Mouse (Mus musculus) megakaryocyte, embryonic 14.5 days (primary cell): ENCODE measurements around the gene Plekhg2. TPM values are rescaled to one million over a fixed set of nuclear protein-coding genes. Genes with fewer than 3 reads are reported as not detected.

ENCODE experiments used
- H3K27me3 ChIP-seq: replicated peaks from 2 replicates; pipeline ENCODE3; 2012; ENCODE audit warnings: inconsistent platforms
- H3K36me3 ChIP-seq: replicated peaks from 2 replicates; pipeline ENCODE3; 2012; ENCODE audit warnings: low read length, inconsistent platforms, mixed read lengths
- H3K4me1 ChIP-seq: 2 replicates; pipeline ENCODE4 v1.6.1; 2012; ENCODE audit warnings: inconsistent platforms
- H3K4me3 ChIP-seq: replicated peaks from 2 replicates; pipeline ENCODE3; 2012; ENCODE audit warnings: moderate library complexity, mild to moderate bottlenecking, inconsistent platforms
- H3K9me3 ChIP-seq: 2 replicates; pipeline ENCODE4 v1.6.1; 2012; ENCODE audit warnings: inconsistent platforms
- FLI1 ChIP-seq: IDR thresholded peaks from 2 replicates; pipeline ENCODE4 v1.6.1; 2012; ENCODE audit warnings: low read length, inconsistent platforms, mixed read lengths
- GATA1 ChIP-seq: IDR thresholded peaks from 3 replicates; pipeline ENCODE4 v1.6.1; 2012; ENCODE audit warnings: mixed read lengths, low read length, inconsistent platforms, borderline replicate concordance
- polyA plus RNA-seq: library from polyadenylated mRNA; stranded (reverse); fragments of >175 nt; gene quantifications from 2 replicates; pipeline ENCODE4 v1.2.3, GENCODE M21; 2012; ENCODE audit warnings: low replicate concordance; ENCODE audit not compliant: insufficient read depth

Gene Plekhg2
- polyA plus RNA-seq, 1 experiment, result 13.5 TPM

DNA sequence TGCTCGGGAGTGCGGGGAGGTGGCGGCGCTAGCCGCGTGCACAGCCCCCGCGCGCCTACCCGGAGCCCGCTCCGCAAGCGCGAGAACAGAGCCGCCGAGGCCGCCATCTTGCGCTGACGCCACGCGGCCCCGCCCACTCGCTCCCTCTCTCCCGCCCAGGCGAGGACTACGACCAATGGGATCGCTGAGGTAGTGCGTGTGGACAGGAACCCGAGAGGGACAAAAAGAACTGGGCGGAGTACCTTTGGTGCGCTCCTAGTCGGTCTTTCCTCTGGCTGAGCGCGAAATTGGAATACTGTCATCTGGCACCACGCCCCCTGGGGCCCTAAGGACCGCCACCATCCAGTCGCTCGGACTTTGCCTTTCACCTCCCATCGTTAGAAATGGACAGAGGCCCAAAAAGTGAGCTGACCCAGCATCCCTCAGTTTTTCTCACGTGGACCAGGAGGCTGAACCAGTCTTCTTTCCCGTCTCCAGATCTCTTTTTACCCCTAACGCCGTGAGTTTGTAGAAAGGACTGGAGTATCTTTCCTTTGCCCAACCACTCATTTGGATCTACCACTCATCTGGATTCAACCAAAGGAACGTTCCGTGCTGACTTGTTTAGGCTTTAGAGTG, 60.4 kb downstream of the Plekhg2 start, which contains the start of gene Timm50:
Timm50 (minus strand) TSS at position 147 of the 618 bp plus-strand sequence.
- no peaks in the 10 kb centered on the region for H3K9me3 ChIP-seq
- TF ChIP-seq GATA1, result no peak
- TF ChIP-seq FLI1, result no peak
- H3K27me3 ChIP-seq, result no peaks in the 10 kb centered on the region
- H3K36me3 ChIP-seq, result peaks cover 68% of the 10 kb centered on the region
- peaks cover 30% of the 10 kb centered on the region for H3K4me1 ChIP-seq
- peak within 1 kb of the TSS; percentile 96 for H3K4me3 ChIP-seq

DNA sequence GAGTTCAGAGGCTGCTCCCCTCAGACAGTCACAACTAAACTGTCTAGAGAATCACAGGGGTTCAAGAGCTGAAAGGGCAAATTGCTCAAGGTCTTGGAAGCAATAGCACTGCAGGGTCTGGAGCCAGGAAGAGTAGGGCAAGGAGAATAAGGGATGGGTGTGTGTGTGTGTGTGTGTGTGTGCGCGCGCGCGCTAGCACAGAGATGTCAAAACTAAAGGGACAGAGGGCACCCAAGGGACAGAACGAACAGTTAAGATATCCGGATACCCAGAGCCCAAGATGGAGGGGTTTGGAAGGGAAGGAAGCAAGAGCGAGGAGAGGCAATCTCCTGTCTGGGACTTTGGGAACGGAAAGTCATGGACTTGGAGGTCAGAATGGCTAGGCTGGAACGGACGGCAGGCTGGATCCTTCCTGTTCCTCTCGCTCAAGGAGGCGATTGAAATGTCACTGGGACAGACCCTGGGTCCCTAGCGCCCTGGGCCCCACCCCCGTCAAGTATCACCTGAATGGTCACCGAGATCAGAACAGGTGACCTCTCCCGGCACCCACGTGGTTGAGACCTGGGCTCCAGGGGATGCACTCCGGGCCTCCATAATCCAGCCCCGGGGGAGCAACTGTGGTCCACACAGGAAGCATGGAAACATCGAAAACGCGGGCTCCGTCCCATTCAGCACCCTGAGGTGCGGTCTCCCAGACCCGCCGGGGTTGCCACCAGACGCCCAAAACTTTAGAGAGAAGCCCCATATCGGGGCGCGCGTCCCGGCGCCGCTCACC, 61.1 kb downstream of the Plekhg2 start:
- H3K4me3 ChIP-seq, result peak overlapping the region; percentile 96
- no peak for TF ChIP-seq FLI1
- no peak for TF ChIP-seq GATA1
- H3K4me1 ChIP-seq, result peaks cover 30% of the 10 kb centered on the region
- peaks cover 68% of the 10 kb centered on the region for H3K36me3 ChIP-seq
- H3K9me3 ChIP-seq, result no peaks in the 10 kb centered on the region
- H3K27me3 ChIP-seq, result no peaks in the 10 kb centered on the region

DNA sequence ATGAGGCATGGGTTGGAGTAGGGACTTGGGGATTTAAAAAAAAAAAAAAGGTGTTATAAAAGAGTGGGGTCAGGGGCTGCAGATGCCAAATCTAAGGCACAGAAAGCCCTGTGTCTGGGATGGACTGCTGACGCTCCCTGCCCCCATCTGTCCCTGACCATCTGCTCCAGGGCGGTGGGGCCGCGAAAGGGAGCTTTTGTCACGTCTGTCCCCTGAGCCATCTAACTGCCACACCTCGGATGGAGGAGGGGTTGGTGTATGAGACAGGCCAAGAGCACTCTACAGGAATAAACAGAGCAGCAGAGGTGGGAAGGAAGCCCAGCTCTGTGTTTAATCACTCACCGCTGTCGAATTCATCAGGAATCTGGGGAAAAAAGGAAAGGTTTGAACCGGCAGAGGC, 62.7 kb downstream of the Plekhg2 start:
- no peaks in the 10 kb centered on the region for H3K9me3 ChIP-seq
- TF ChIP-seq FLI1, result no peak
- no peak for TF ChIP-seq GATA1
- no peaks in the 10 kb centered on the region for H3K27me3 ChIP-seq
- peaks cover 68% of the 10 kb centered on the region for H3K36me3 ChIP-seq
- H3K4me3 ChIP-seq, result no peak overlapping the region
- H3K4me1 ChIP-seq, result peaks cover 30% of the 10 kb centered on the region

Other genes starting within 250 kb of the Plekhg2 start
- gene 9530053A07Rik, start 243.1 kb downstream of the Plekhg2 start, polyA plus RNA-seq, result not detected in 2 replicates
- 156 and 233 TPM in 2 replicates for gene Fbl, start 202.9 kb downstream of the Plekhg2 start, polyA plus RNA-seq
- 49.2 and 72.9 TPM in 2 replicates for gene Dyrk1b, start 193.1 kb downstream of the Plekhg2 start, polyA plus RNA-seq
- 8.1 and 12.2 TPM in 2 replicates for gene Eid2, start 104.7 kb downstream of the Plekhg2 start, polyA plus RNA-seq
- gene Eid2b, start 94.9 kb downstream of the Plekhg2 start, polyA plus RNA-seq, result 7.4 and 27.7 TPM in 2 replicates
- not detected in 2 replicates for gene Selenov, start 81.4 kb downstream of the Plekhg2 start, polyA plus RNA-seq
- gene Dll3, start 70.4 kb downstream of the Plekhg2 start, polyA plus RNA-seq, result 0.22 TPM in 1 of 2 replicates, not detected in the other
- gene Timm50, start 60.5 kb downstream of the Plekhg2 start, polyA plus RNA-seq, result 153 and 165 TPM in 2 replicates
- gene Supt5, start 33.9 kb downstream of the Plekhg2 start, polyA plus RNA-seq, result 73.6 and 93.3 TPM in 2 replicates
- 495 and 2,789 TPM in 2 replicates for gene Rps16, start 21.9 kb downstream of the Plekhg2 start, polyA plus RNA-seq
- 159 and 225 TPM in 2 replicates for gene Zfp36, start 7.7 kb upstream of the Plekhg2 start, polyA plus RNA-seq
- 15.2 and 24.0 TPM in 2 replicates for gene Med29, start 20.1 kb upstream of the Plekhg2 start, polyA plus RNA-seq
- 38.6 and 78.0 TPM in 2 replicates for gene Paf1, start 20.4 kb upstream of the Plekhg2 start, polyA plus RNA-seq
- 4.7 and 41.3 TPM in 2 replicates for gene Gmfg, start 64.8 kb upstream of the Plekhg2 start, polyA plus RNA-seq
- 3.4 and 4.0 TPM in 2 replicates for gene Lrfn1, start 79.4 kb upstream of the Plekhg2 start, polyA plus RNA-seq
- not detected in 2 replicates for gene Ifnl2, start 137.9 kb upstream of the Plekhg2 start, polyA plus RNA-seq
- gene Ifnl3, start 150.2 kb upstream of the Plekhg2 start, polyA plus RNA-seq, result not detected in 2 replicates
- gene Sycn, start 168.3 kb upstream of the Plekhg2 start, polyA plus RNA-seq, result not detected in 2 replicates
- 0.28 TPM in 1 of 2 replicates, not detected in the other for gene Nccrp1, start 174.7 kb upstream of the Plekhg2 start, polyA plus RNA-seq
- 125 and 217 TPM in 2 replicates for gene Samd4b, start 225.5 kb upstream of the Plekhg2 start, polyA plus RNA-seq
- gene Pak4, start 225.6 kb upstream of the Plekhg2 start, polyA plus RNA-seq, result 17.3 and 20.8 TPM in 2 replicates